Mouse (Mus musculus) mesoderm, embryonic 11.5 days (tissue): ENCODE results near the gene Med13l.

Experiments
- DNase-seq: peaks from one replicate; pipeline ENCODE4 v3.0.0-alpha.2; 2012; ENCODE audit warnings: low read depth, low spot score

Med13l gene

DNA sequence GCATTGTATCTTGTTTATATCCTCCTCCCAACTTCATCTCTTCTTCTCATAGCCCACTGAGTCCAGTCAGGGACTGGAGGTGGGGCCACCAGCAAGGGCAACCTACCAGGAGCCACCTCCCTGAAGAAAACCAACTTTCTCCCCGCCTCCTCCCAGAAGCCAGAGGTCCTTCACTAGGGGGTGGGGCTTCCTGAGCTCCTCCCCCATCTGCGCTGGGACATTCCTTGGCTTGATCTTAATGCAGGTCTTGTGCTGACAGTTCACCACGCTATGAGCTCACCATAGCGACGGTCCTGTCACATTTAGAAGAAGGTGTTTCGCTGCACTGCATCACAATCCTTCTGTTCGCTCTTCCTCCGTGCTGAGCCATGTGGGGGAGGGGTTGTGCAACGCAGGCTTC is 229.3 kb downstream of the Med13l start:
- DNase-seq, result no peak

DNA sequence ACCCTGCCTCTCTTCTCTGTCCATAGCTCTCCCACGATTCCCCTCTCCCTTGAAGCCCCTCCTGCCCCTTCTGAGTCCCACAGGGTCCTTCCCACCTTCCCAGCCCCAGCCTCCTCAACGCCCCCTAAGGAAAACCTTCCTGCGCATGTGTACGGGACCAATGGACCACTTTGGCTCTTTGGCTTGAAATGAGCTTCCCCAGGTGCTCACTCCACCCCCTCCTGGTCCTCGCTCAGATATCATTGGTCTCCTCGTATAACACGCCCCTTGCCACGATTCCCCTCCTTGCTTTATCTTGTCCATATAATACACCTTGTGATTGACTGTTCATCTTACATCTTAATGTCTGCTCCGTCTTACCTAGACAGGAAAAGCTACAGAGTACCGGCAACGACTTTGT is 237.3 kb downstream of the Med13l start:
- no peak for DNase-seq

GRCm38 (mm10) chr5:118801592-118801991 is 241.1 kb downstream of the Med13l start:
- DNase-seq, result no peak

DNA sequence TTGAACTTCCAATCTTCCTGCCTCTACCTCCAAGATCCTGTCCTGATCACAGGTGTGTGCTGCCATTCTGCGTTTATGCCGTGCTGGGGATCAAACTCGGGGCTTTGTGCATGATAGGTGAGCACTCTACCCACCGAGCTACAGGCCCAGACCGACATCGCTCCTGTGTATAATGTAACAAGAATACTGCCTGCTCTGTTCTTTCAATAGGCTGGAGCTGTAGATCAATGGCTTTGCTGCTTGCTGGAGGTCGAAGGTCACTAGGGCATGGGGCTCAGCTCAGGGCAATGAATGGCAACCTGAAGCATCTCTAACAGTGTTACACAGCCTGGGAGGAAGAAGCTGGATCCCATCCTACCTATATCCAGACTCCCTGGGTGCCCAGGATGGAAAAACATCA is 241.6 kb downstream of the Med13l start:
- DNase-seq, result no peak

- no peak for DNase-seq
Measured at GRCm38 (mm10) chr5:118808946-118809345, 248.5 kb downstream of the Med13l start.

GRCm38 (mm10) chr5:118809588-118809987 is 249.1 kb downstream of the Med13l start:
- DNase-seq, result no peak

- DNase-seq, result no peak
Measured at GRCm38 (mm10) chr5:118811690-118812089, 251.2 kb downstream of the Med13l start.

DNA sequence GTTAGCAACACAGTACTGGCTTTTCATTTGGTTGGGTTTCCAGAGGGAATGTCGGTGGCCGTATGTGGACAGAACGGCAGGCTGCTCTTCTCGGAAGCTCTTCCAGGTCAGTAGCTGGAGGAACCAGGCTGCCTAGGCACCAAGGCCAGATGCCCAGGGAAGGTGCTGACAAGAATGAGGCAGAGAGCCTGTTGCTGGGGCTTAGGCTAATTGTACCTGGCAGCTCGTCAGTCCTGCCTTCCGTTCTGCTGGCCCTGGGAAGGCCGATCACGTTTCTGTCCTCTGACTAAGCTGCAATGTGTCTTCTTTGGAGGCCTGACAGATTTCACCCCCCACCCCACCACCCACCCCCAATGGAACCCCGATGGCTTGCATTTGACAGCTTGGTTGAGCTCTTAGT is 251.9 kb downstream of the Med13l start:
- DNase-seq, result no peak

DNA sequence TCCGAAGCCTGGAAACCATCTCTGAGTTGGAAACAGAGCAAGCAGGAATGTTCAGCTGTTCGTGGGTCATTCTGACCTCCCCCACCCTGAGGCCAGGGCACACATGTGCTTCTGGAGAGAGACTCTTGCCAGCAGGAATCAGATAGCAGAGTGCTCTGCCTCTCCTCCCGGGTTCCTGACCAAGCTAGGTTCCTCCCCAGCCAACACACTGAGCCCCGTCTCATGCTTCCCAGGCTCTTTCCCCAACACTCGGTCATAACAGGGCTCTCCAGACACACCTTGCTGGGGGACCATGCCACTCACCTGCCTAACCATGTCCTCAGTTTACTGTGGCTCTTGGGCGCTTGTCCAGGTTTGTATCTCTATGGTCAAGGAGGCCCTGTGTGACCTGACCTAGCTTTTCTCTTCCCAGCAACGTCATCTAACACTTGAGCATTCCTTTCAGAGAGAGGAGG is 252.5 kb downstream of the Med13l start:
- DNase-seq, result no peak

- peak; percentile 61 for DNase-seq
Measured at GRCm38 (mm10) chr5:118814052-118814451, 253.6 kb downstream of the Med13l start.
